Comparison of ENCODE assay signal across 8 mouse cellular contexts in the genomic region with DNA sequence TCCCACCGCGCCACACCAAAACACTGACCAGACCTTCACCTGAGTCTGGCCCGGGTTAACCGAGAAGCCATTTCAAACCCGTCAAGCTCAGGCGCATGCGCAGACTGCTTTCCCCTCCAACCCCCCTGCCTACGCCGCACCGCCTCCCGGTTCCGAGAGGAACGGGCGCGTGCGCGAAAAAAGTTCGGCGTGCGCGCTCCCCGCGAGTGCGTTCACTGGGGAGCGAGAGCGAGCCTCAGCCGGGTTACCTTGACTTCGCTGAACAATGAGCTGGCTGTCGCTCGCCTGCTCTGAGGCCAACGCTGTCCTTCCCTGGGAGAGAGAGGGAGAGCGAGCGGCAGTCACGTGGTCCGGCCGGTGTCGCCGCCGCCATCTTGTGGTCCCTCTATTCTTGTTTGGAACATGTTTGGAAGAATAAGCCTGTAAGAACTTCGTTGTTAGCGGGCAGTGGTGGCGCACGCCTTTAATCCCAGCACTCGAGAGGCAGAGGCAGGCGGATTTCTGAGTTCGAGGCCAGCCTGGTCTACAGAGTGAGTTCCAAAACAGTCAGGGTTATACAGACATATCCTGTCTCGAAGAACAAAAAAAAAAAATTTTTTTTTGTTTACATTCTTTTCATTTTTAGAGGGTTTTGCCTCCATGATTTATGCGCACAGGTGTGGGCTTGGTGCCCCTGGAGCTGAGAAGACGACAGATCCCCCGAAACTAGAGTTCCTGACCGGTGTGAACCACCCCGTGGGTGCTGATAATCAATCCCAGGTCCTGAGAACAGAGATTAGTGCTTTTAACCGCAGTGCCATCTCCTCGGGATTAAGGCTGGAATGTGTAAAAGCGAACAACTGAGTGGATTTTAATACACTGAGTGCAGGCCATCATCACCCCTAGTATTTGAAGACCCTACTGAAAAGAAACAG. TPM values are rescaled to one million over a fixed set of nuclear protein-coding genes. Genes with fewer than 3 reads are reported as not detected.
DNase-seq lines count a peak whose midpoint lies in the region; ATAC-seq and TF ChIP-seq lines count a peak whose summit lies in the region.

Gene Ccar1 (minus strand): TSS at position 110 of the 914 bp plus-strand sequence.

- WGBS in embryonic facial prominence, embryonic 13.5 days = 2% methylated on average over 55 of the region's 55 CpGs
- WGBS in kidney, adult 2 months = 4% methylated on average over 55 of the region's 55 CpGs
- WGBS in limb, embryonic 12.5 days = 2% methylated on average over 55 of the region's 55 CpGs
- 3% methylated on average over 54 of the region's 55 CpGs for WGBS in midbrain, embryonic 15.5 days
- WGBS in spleen, adult 2 months = 8% methylated on average over 55 of the region's 55 CpGs

- DNase-seq in 3134 (ENCODE audit: extremely low read depth, insufficient read length, low spot score) = peak; percentile 99
- DNase-seq in adrenal gland, postnatal 36 days = peak; percentile 100
- peak; percentile 99 for DNase-seq in heart, adult 18-20 months
- DNase-seq in kidney, adult 2 months = peak; percentile 99
- peak; percentile 97 to 98 for DNase-seq in spleen, adult 2 months (ENCODE audit: low read depth in 1 of 2, low spot score in 2 of 2)

- ATAC-seq in embryonic facial prominence, embryonic 13.5 days (ENCODE audit: insufficient number of reproducible peaks, insufficient read depth, low FRiP score, low TSS enrichment, low read depth) = peak; percentile 97
- ATAC-seq in limb, embryonic 12.5 days (ENCODE audit: insufficient number of reproducible peaks, insufficient read depth, low FRiP score, low TSS enrichment, low read depth) = peak; percentile 98
- ATAC-seq in midbrain, embryonic 15.5 days (replicated peaks) = peak; percentile 99

- H3K9me3 ChIP-seq in embryonic facial prominence, embryonic 13.5 days = no peaks in the 10 kb centered on the region
- H3K9me3 ChIP-seq in limb, embryonic 12.5 days = no peaks in the 10 kb centered on the region
- H3K9me3 ChIP-seq in midbrain, embryonic 15.5 days = no peaks in the 10 kb centered on the region

- no peaks in the 10 kb centered on the region for H3K27me3 ChIP-seq in embryonic facial prominence, embryonic 13.5 days
- H3K27me3 ChIP-seq in kidney, adult 2 months (replicated peaks; ENCODE audit: control insufficient read depth, insufficient read depth, low read length) = no peaks in the 10 kb centered on the region
- no peaks in the 10 kb centered on the region for H3K27me3 ChIP-seq in limb, embryonic 12.5 days
- no peaks in the 10 kb centered on the region for H3K27me3 ChIP-seq in midbrain, embryonic 15.5 days (replicated peaks)
- H3K27me3 ChIP-seq in spleen, adult 2 months (ENCODE audit: control insufficient read depth, insufficient read depth, low read length) = no peaks in the 10 kb centered on the region; the same call in 1 of the 2 replicates

- peak; percentile 76 for TF ChIP-seq POLR2A in kidney, adult 2 months (IDR thresholded peaks at IDR 0.05; ENCODE audit: low read depth, low read length)
- peak; percentile 46 for TF ChIP-seq POLR2A in spleen, adult 2 months (IDR thresholded peaks at IDR 0.05; ENCODE audit: low read depth, low read length)

- H3K27ac ChIP-seq in embryonic facial prominence, embryonic 13.5 days = peak within 1 kb of the TSS; percentile 95
- H3K27ac ChIP-seq in kidney, adult 2 months (ENCODE audit: insufficient read depth, low read depth, low read length) = peak within 1 kb of the TSS; percentile 95
- H3K27ac ChIP-seq in limb, embryonic 12.5 days = peak within 1 kb of the TSS; percentile 96
- peak within 1 kb of the TSS; percentile 92 for H3K27ac ChIP-seq in midbrain, embryonic 15.5 days
- peak within 1 kb of the TSS; percentile 96 for H3K27ac ChIP-seq in spleen, adult 2 months (ENCODE audit: insufficient read depth, low read length)

- peak within 1 kb of the TSS; percentile 98 for H3K4me3 ChIP-seq in embryonic facial prominence, embryonic 13.5 days
- peak within 1 kb of the TSS; percentile 77 for H3K4me3 ChIP-seq in kidney, adult 2 months (ENCODE audit: insufficient read depth, low read depth, low read length)
- H3K4me3 ChIP-seq in limb, embryonic 12.5 days (replicated peaks) = peak within 1 kb of the TSS; percentile 99
- peak within 1 kb of the TSS; percentile 98 for H3K4me3 ChIP-seq in midbrain, embryonic 15.5 days
- peak within 1 kb of the TSS; percentile 100 for H3K4me3 ChIP-seq in spleen, adult 2 months (ENCODE audit: extremely low read depth, insufficient read depth, insufficient read length)

- peak within 1 kb of the TSS; percentile 72 for H3K4me2 ChIP-seq in embryonic facial prominence, embryonic 13.5 days
- H3K4me2 ChIP-seq in limb, embryonic 12.5 days = peak within 1 kb of the TSS; percentile 66
- H3K4me2 ChIP-seq in midbrain, embryonic 15.5 days = peak within 1 kb of the TSS; percentile 63

- peaks cover 16% of the 10 kb centered on the region for H3K4me1 ChIP-seq in embryonic facial prominence, embryonic 13.5 days
- H3K4me1 ChIP-seq in kidney, adult 2 months (ENCODE audit: control insufficient read depth, insufficient read depth, low read length) = peaks cover 9% of the 10 kb centered on the region; the same call in 1 of the 2 replicates
- H3K4me1 ChIP-seq in limb, embryonic 12.5 days (replicated peaks) = peaks cover 12% of the 10 kb centered on the region; the same call in 1 of the 2 replicates
- H3K4me1 ChIP-seq in midbrain, embryonic 15.5 days = peaks cover 27% of the 10 kb centered on the region
- peaks cover 4% of the 10 kb centered on the region; the same call in 1 of the 2 replicates for H3K4me1 ChIP-seq in spleen, adult 2 months (ENCODE audit: control insufficient read depth, insufficient read depth, insufficient read length)

- peaks cover 28% of the 10 kb centered on the region for H3K36me3 ChIP-seq in embryonic facial prominence, embryonic 13.5 days
- peaks cover 3% of the 10 kb centered on the region for H3K36me3 ChIP-seq in kidney, adult 2 months (ENCODE audit: control insufficient read depth, insufficient read depth, low read length)
- H3K36me3 ChIP-seq in limb, embryonic 12.5 days = peaks cover 33% of the 10 kb centered on the region
- peaks cover 26% of the 10 kb centered on the region for H3K36me3 ChIP-seq in midbrain, embryonic 15.5 days (replicated peaks)
- peaks cover 13% of the 10 kb centered on the region for H3K36me3 ChIP-seq in spleen, adult 2 months (ENCODE audit: control insufficient read depth, insufficient read depth, low read length)

- TF ChIP-seq CTCF in kidney, adult 2 months (conservative IDR thresholded peaks at IDR 0.05; ENCODE audit: insufficient read depth, insufficient read length, low read depth, low read length) = no peak
- no peak for TF ChIP-seq CTCF in spleen, adult 2 months (IDR thresholded peaks at IDR 0.05; ENCODE audit: extremely low read depth, insufficient read depth, insufficient read length, insufficient replicate concordance)

- peak within 1 kb of the TSS; percentile 99 for H3K9ac ChIP-seq in embryonic facial prominence, embryonic 13.5 days
- H3K9ac ChIP-seq in limb, embryonic 12.5 days (replicated peaks) = peak within 1 kb of the TSS; percentile 99
- H3K9ac ChIP-seq in midbrain, embryonic 15.5 days = peak within 1 kb of the TSS; percentile 96

RNA-seq across cellular contexts. Expression of gene Ccar1, which starts in this region (rescaled TPM):
- 10 to 100 TPM; 56.2 to 74.1 TPM for total RNA-seq in adrenal gland, postnatal 36 days (2021)
- polyA plus RNA-seq in embryonic facial prominence, embryonic 13.5 days (2015; fragmentation: Nextera tagmentation; extraction: Ambion mirVana) = 130 and 147 TPM in 2 replicates
- 10 to 100 TPM; 36.3 to 41.5 TPM for total RNA-seq in heart, adult 18-20 months (2021)
- 58.6 and 65.2 TPM in 2 replicates for polyA plus RNA-seq in kidney, adult 2 months (2012; rRNA removed)
- polyA plus RNA-seq in limb, embryonic 12.5 days (2016; fragmentation: Nextera tagmentation; extraction: Ambion mirVana) = 153 and 160 TPM in 2 replicates
- 103 and 113 TPM in 2 replicates for polyA plus RNA-seq in midbrain, embryonic 15.5 days (2015; fragmentation: Nextera tagmentation; extraction: Ambion mirVana)
- polyA plus RNA-seq in spleen, adult 2 months (2012; rRNA removed) = 44.4 and 53.5 TPM in 2 replicates

Comparison
In these comparisons a context has a peak if more than half of its experiments do, and no peak if none do; other contexts are left out.
1. Peak in every context shown above with its lines: DNase-seq, ATAC-seq, H3K4me3 ChIP-seq and H3K27ac ChIP-seq.